Mouse (Mus musculus) midbrain, postnatal 0 days (tissue): ENCODE data around the gene Gm5728. TPM values are rescaled to one million over a fixed set of nuclear protein-coding genes. Genes with fewer than 3 reads are reported as not detected.
"Not testable (repeated sequence)": the region's sequence is repeated elsewhere in the genome, so short reads cannot be mapped to it uniquely, and the experiment has no call there.

ENCODE experiments used
- ATAC-seq: fragments of 200-750 bp; cut with Nextera tagmentation; 2 replicates; pipeline ENCODE4 v1.8.0; 2017; ENCODE audit warnings: moderate number of reproducible peaks, mild to moderate bottlenecking, moderate TSS enrichment, moderate library complexity; ENCODE audit not compliant: low FRiP score
- DNase-seq: peaks from one replicate; pipeline ENCODE4 v3.0.0-alpha.2; 2015; ENCODE audit warnings: low spot score
- H3K27ac ChIP-seq: fragments of 300-500 bp; sonication (generic); 2 replicates; pipeline ENCODE4 v1.5.1; 2014; ENCODE audit warnings: low read depth, mild to moderate bottlenecking, low read length, mixed read lengths
- H3K27me3 ChIP-seq: fragments of 300-500 bp; sonication (generic); 2 replicates; pipeline ENCODE4 v1.6.1; 2014; ENCODE audit warnings: low read length, control low read depth, mixed read lengths; ENCODE audit not compliant: insufficient read depth
- H3K36me3 ChIP-seq: fragments of 300-500 bp; sonication (generic); 2 replicates; pipeline ENCODE4 v1.6.1; 2014; ENCODE audit warnings: low read length, control low read depth, mixed read lengths; ENCODE audit not compliant: insufficient read depth
- H3K4me1 ChIP-seq: fragments of 300-500 bp; sonication (generic); 2 replicates; pipeline ENCODE4 v1.6.1; 2014; ENCODE audit warnings: mild to moderate bottlenecking, control low read depth, antibody characterized with exemption, low read length, mixed read lengths; ENCODE audit not compliant: insufficient read depth
- H3K4me2 ChIP-seq: fragments of 300-500 bp; sonication (generic); 2 replicates; pipeline ENCODE4 v1.6.1; 2014; ENCODE audit warnings: low read depth, mild to moderate bottlenecking, low read length, mixed read lengths; ENCODE audit not compliant: poor library complexity, severe bottlenecking
- H3K4me3 ChIP-seq: fragments of 300-500 bp; sonication (generic); 2 replicates; pipeline ENCODE4 v1.5.1; 2014; ENCODE audit warnings: low read depth, mild to moderate bottlenecking, low read length, moderate library complexity
- H3K9ac ChIP-seq: fragments of 300-500 bp; sonication (generic); replicated peaks from 2 replicates; pipeline ENCODE4 v1.6.1; 2014; ENCODE audit warnings: mild to moderate bottlenecking, low read length, moderate library complexity, mixed read lengths; ENCODE audit not compliant: poor library complexity, severe bottlenecking
- H3K9me3 ChIP-seq: fragments of 300-500 bp; sonication (generic); 2 replicates; pipeline ENCODE4 v1.6.1; 2016; ENCODE audit warnings: low read length, control low read depth
- WGBS: fragments of 180-500 bp; shearing (Covaris S2); extraction: QIAGEN DNeasy Blood & Tissue Kit; methylation state at CpG from one replicate; pipeline ENCODE4 v1.1.7; 2014; 5-methylcytosine and 5-hydroxymethylcytosine counted together
- polyA plus RNA-seq: library from polyadenylated mRNA; unstranded; fragments of >200 nt; fragmentation: Nextera tagmentation; extraction: Ambion mirVana; gene quantifications from 2 replicates; pipeline ENCODE4 v1.2.1, GENCODE M21; 2015
- total RNA-seq: library from RNA; depleted of rRNA; stranded (reverse); fragments of >200 nt; gene quantifications from 2 replicates; pipeline ENCODE4 v1.2.3, GENCODE M21; 2014; rRNA removed

Gm5728 gene
- total RNA-seq (not detected in 2 replicates), polyA plus RNA-seq (not detected in 2 replicates)

DNA sequence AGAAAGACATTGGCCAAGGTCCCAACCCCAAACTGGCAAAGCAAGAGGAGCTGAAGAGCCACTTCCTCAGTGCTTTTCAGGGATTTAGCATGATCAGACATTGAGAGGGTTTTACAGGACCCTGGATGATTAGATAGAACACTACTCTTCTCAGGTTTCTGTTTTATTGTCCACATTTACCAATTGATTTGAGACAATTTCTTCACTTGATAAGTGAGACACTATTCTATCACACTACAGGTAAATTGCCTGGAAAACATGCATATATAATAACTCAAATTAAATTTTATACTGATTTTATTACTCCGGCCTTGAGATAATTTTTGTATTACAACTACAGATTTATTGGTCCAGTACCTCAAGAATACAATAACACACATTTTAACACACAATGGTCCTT is at the start of gene Gm5728:
Gm5728 (minus strand) TSS at position 101 of the 400 bp plus-strand sequence.
- no CpG with 5 or more reads among the region's 1 CpGs for WGBS
- not testable (repeated sequence) for H3K27ac ChIP-seq, H3K4me2 ChIP-seq, H3K4me1 ChIP-seq, DNase-seq, H3K36me3 ChIP-seq, H3K9ac ChIP-seq, H3K9me3 ChIP-seq, H3K4me3 ChIP-seq, ATAC-seq, H3K27me3 ChIP-seq

- WGBS: no CpG with 5 or more reads among the region's 3 CpGs
- not testable (repeated sequence) for H3K9ac ChIP-seq
Observed at GRCm38 (mm10) chr7:20417642-20418041, 42.4 kb upstream of the Gm5728 start, which contains the start of gene Vmn1r100. Gene Vmn1r100, plus strand, starts transcription at chr7:20417942.

GRCm38 (mm10) chr7:20333965-20334364 is 41.2 kb downstream of the Gm5728 start, which contains the start of gene Gm4133:
Gene Gm4133, minus strand, starts transcription at chr7:20334065.
- ATAC-seq, H3K36me3 ChIP-seq, H3K4me1 ChIP-seq, H3K9me3 ChIP-seq, H3K4me2 ChIP-seq, H3K4me3 ChIP-seq, H3K27ac ChIP-seq, DNase-seq, H3K9ac ChIP-seq, H3K27me3 ChIP-seq: not testable (repeated sequence)
- WGBS: no CpG with 5 or more reads among the region's 2 CpGs

More at GRCm38 (mm10) chr7:20417642-20418041, 42.4 kb upstream of the Gm5728 start, which contains the start of gene Vmn1r100:
- not testable (repeated sequence) for H3K27ac ChIP-seq, H3K9me3 ChIP-seq, ATAC-seq, H3K27me3 ChIP-seq, H3K4me2 ChIP-seq, H3K36me3 ChIP-seq, H3K4me3 ChIP-seq, DNase-seq, H3K4me1 ChIP-seq

Other genes with a start within 250 kb of the Gm5728 start
- gene Vmn1r93, start 236.3 kb downstream of the Gm5728 start, total RNA-seq: not detected in 2 replicates
- gene Vmn1r93, start 236.3 kb downstream of the Gm5728 start, polyA plus RNA-seq: not detected in 2 replicates
- not detected in 2 replicates for gene Vmn1r94, start 207.0 kb downstream of the Gm5728 start, total RNA-seq
- not detected in 2 replicates for gene Vmn1r94, start 207.0 kb downstream of the Gm5728 start, polyA plus RNA-seq
- gene Vmn1r95, start 181.7 kb downstream of the Gm5728 start, total RNA-seq: not detected in 2 replicates
- gene Vmn1r95, start 181.7 kb downstream of the Gm5728 start, polyA plus RNA-seq: not detected in 2 replicates
- not detected in 2 replicates for gene Gm6164, start 169.8 kb downstream of the Gm5728 start, total RNA-seq
- gene Gm6164, start 169.8 kb downstream of the Gm5728 start, polyA plus RNA-seq: not detected in 2 replicates
- not detected in 2 replicates for gene Gm4498, start 141.6 kb downstream of the Gm5728 start, total RNA-seq
- not detected in 2 replicates for gene Gm4498, start 141.6 kb downstream of the Gm5728 start, polyA plus RNA-seq
- gene Gm5890, start 112.6 kb downstream of the Gm5728 start, total RNA-seq: not detected in 2 replicates
- gene Gm5890, start 112.6 kb downstream of the Gm5728 start, polyA plus RNA-seq: not detected in 2 replicates
- gene Gm4133, start 41.3 kb downstream of the Gm5728 start, total RNA-seq: not detected in 2 replicates
- not detected in 2 replicates for gene Gm4133, start 41.3 kb downstream of the Gm5728 start, polyA plus RNA-seq
- not detected in 2 replicates for gene Vmn1r100, start 42.5 kb upstream of the Gm5728 start, total RNA-seq
- not detected in 2 replicates for gene Vmn1r100, start 42.5 kb upstream of the Gm5728 start, polyA plus RNA-seq
- not detected in 2 replicates for gene Vmn1r101, start 67.2 kb upstream of the Gm5728 start, total RNA-seq
- gene Vmn1r101, start 67.2 kb upstream of the Gm5728 start, polyA plus RNA-seq: not detected in 2 replicates
- gene Gm10670, start 99.5 kb upstream of the Gm5728 start, total RNA-seq: not detected in 2 replicates
- gene Gm10670, start 99.5 kb upstream of the Gm5728 start, polyA plus RNA-seq: not detected in 2 replicates
- not detected in 2 replicates for gene Vmn1r103, start 135.1 kb upstream of the Gm5728 start, total RNA-seq
- not detected in 2 replicates for gene Vmn1r103, start 135.1 kb upstream of the Gm5728 start, polyA plus RNA-seq
- gene Vmn1r104, start 158.4 kb upstream of the Gm5728 start, total RNA-seq: not detected in 2 replicates
- not detected in 2 replicates for gene Vmn1r104, start 158.4 kb upstream of the Gm5728 start, polyA plus RNA-seq
- gene Gm5726, start 170.3 kb upstream of the Gm5728 start, total RNA-seq: not detected in 2 replicates
- not detected in 2 replicates for gene Gm5726, start 170.3 kb upstream of the Gm5728 start, polyA plus RNA-seq
- gene Gm4141, start 200.8 kb upstream of the Gm5728 start, total RNA-seq: not detected in 2 replicates
- gene Gm4141, start 200.8 kb upstream of the Gm5728 start, polyA plus RNA-seq: not detected in 2 replicates
- gene Gm4513, start 223.6 kb upstream of the Gm5728 start, total RNA-seq: not detected in 2 replicates
- gene Gm4513, start 223.6 kb upstream of the Gm5728 start, polyA plus RNA-seq: not detected in 2 replicates